Mouse (Mus musculus): ENCODE measurements around the gene Micu2. TPM values are rescaled to one million over a fixed set of nuclear protein-coding genes. Genes with fewer than 3 reads are reported as not detected.

Gene Micu2
- polyA plus RNA-seq, 1 experiment = 46.0 TPM

- Histone ChIP-seq H3K27me3 (replicated peaks) (no peaks in the 10 kb centered on the region), H3K4me3 (replicated peaks) (no peak overlapping the region), H3K36me3 (replicated peaks; ENCODE audit: low read length) (peaks cover 81% of the 10 kb centered on the region), H3K4me1 (peaks cover 56% of the 10 kb centered on the region), H3K9me3 (no peaks in the 10 kb centered on the region)
- TF ChIP-seq GATA1 (IDR thresholded peaks at IDR 0.05; ENCODE audit: borderline replicate concordance, low read length) (no peak), FLI1 (IDR thresholded peaks at IDR 0.05; ENCODE audit: low read length) (no peak)
These were observed 30.2 kb downstream of the Micu2 start for GRCm38 (mm10) chr14:57968873-57969272.

- H3K4me3 ChIP-seq (replicated peaks) = no peak overlapping the region
- no peaks in the 10 kb centered on the region for H3K27me3 ChIP-seq (replicated peaks)
- peaks cover 77% of the 10 kb centered on the region for H3K36me3 ChIP-seq (replicated peaks; ENCODE audit: low read length)
- H3K4me1 ChIP-seq = peaks cover 49% of the 10 kb centered on the region
- TF ChIP-seq GATA1 (IDR thresholded peaks at IDR 0.05; ENCODE audit: borderline replicate concordance, low read length) (no peak), FLI1 (IDR thresholded peaks at IDR 0.05; ENCODE audit: low read length) (no peak)
- no peaks in the 10 kb centered on the region for H3K9me3 ChIP-seq
These were observed 31.8 kb downstream of the Micu2 start for GRCm38 (mm10) chr14:57967080-57967797.

GRCm38 (mm10) chr14:57961861-57962260 is 37.2 kb downstream of the Micu2 start:
- peaks cover 23% of the 10 kb centered on the region for H3K4me1 ChIP-seq
- TF ChIP-seq FLI1 (IDR thresholded peaks at IDR 0.05; ENCODE audit: low read length) (no peak), GATA1 (IDR thresholded peaks at IDR 0.05; ENCODE audit: borderline replicate concordance, low read length) (no peak)
- H3K36me3 ChIP-seq (replicated peaks; ENCODE audit: low read length) = peaks cover 66% of the 10 kb centered on the region
- no peaks in the 10 kb centered on the region for H3K9me3 ChIP-seq
- H3K27me3 ChIP-seq (replicated peaks) = no peaks in the 10 kb centered on the region
- no peak overlapping the region for H3K4me3 ChIP-seq (replicated peaks)

- H3K27me3 ChIP-seq (replicated peaks) = no peaks in the 10 kb centered on the region
- TF ChIP-seq FLI1 (IDR thresholded peaks at IDR 0.05; ENCODE audit: low read length) (no peak), GATA1 (IDR thresholded peaks at IDR 0.05; ENCODE audit: borderline replicate concordance, low read length) (no peak)
- no peaks in the 10 kb centered on the region for H3K9me3 ChIP-seq
- no peak overlapping the region for H3K4me3 ChIP-seq (replicated peaks)
- peaks cover 82% of the 10 kb centered on the region for H3K36me3 ChIP-seq (replicated peaks; ENCODE audit: low read length)
- H3K4me1 ChIP-seq = peaks cover 10% of the 10 kb centered on the region
These were observed 48.0 kb downstream of the Micu2 start for GRCm38 (mm10) chr14:57951089-57951488.

- H3K36me3 ChIP-seq (replicated peaks; ENCODE audit: low read length) = peaks cover 82% of the 10 kb centered on the region
These were observed 53.2 kb downstream of the Micu2 start for GRCm38 (mm10) chr14:57945834-57946233.

GRCm38 (mm10) chr14:57937297-57937696 is 61.8 kb downstream of the Micu2 start:
- H3K9me3 ChIP-seq = no peaks in the 10 kb centered on the region
- TF ChIP-seq FLI1 (IDR thresholded peaks at IDR 0.05; ENCODE audit: low read length) = no peak
- no peak for TF ChIP-seq GATA1 (IDR thresholded peaks at IDR 0.05; ENCODE audit: borderline replicate concordance, low read length)
- peaks cover 59% of the 10 kb centered on the region for H3K4me1 ChIP-seq
- H3K27me3 ChIP-seq (replicated peaks) = no peaks in the 10 kb centered on the region
- H3K4me3 ChIP-seq (replicated peaks) = peak overlapping the region; percentile 50
- peaks cover 78% of the 10 kb centered on the region for H3K36me3 ChIP-seq (replicated peaks; ENCODE audit: low read length)

More at GRCm38 (mm10) chr14:57945834-57946233, 53.2 kb downstream of the Micu2 start:
- H3K4me1 ChIP-seq = peaks cover 26% of the 10 kb centered on the region
- H3K4me3 ChIP-seq (replicated peaks) = no peak overlapping the region
- H3K9me3 ChIP-seq = no peaks in the 10 kb centered on the region
- H3K27me3 ChIP-seq (replicated peaks) = no peaks in the 10 kb centered on the region
- TF ChIP-seq GATA1 (IDR thresholded peaks at IDR 0.05; ENCODE audit: borderline replicate concordance, low read length) = no peak
- no peak for TF ChIP-seq FLI1 (IDR thresholded peaks at IDR 0.05; ENCODE audit: low read length)

- no peak overlapping the region for H3K4me3 ChIP-seq (replicated peaks)
- H3K9me3 ChIP-seq = no peaks in the 10 kb centered on the region
- H3K4me1 ChIP-seq = peaks cover 69% of the 10 kb centered on the region
- TF ChIP-seq GATA1 (IDR thresholded peaks at IDR 0.05; ENCODE audit: borderline replicate concordance, low read length) (no peak), FLI1 (IDR thresholded peaks at IDR 0.05; ENCODE audit: low read length) (no peak)
- no peaks in the 10 kb centered on the region for H3K27me3 ChIP-seq (replicated peaks)
- peaks cover 72% of the 10 kb centered on the region for H3K36me3 ChIP-seq (replicated peaks; ENCODE audit: low read length)
These were observed 64.4 kb downstream of the Micu2 start for GRCm38 (mm10) chr14:57934666-57935065.

- Histone ChIP-seq H3K9me3 (no peaks in the 10 kb centered on the region), H3K27me3 (replicated peaks) (no peaks in the 10 kb centered on the region), H3K4me3 (replicated peaks) (no peak overlapping the region), H3K4me1 (peaks cover 72% of the 10 kb centered on the region), H3K36me3 (replicated peaks; ENCODE audit: low read length) (peaks cover 74% of the 10 kb centered on the region)
- TF ChIP-seq FLI1 (IDR thresholded peaks at IDR 0.05; ENCODE audit: low read length) = no peak
- TF ChIP-seq GATA1 (IDR thresholded peaks at IDR 0.05; ENCODE audit: borderline replicate concordance, low read length) = no peak
These were observed 65.5 kb downstream of the Micu2 start for GRCm38 (mm10) chr14:57933608-57934007.

GRCm38 (mm10) chr14:57932881-57933443 is 66.1 kb downstream of the Micu2 start:
- no peaks in the 10 kb centered on the region for H3K9me3 ChIP-seq
- no peaks in the 10 kb centered on the region for H3K27me3 ChIP-seq (replicated peaks)
- H3K4me1 ChIP-seq = peaks cover 68% of the 10 kb centered on the region
- peak; percentile 88; the same call in 1 of the 3 replicates for TF ChIP-seq GATA1 (IDR thresholded peaks at IDR 0.05; ENCODE audit: borderline replicate concordance, low read length)
- no peak for TF ChIP-seq FLI1 (IDR thresholded peaks at IDR 0.05; ENCODE audit: low read length)
- H3K4me3 ChIP-seq (replicated peaks) = peak overlapping the region; percentile 77
- H3K36me3 ChIP-seq (replicated peaks; ENCODE audit: low read length) = peaks cover 70% of the 10 kb centered on the region

- Histone ChIP-seq H3K9me3 (peaks cover 9% of the 10 kb centered on the region), H3K36me3 (replicated peaks; ENCODE audit: low read length) (peaks cover 93% of the 10 kb centered on the region), H3K4me1 (peaks cover 25% of the 10 kb centered on the region; the same call in 1 of the 2 replicates), H3K27me3 (replicated peaks) (no peaks in the 10 kb centered on the region), H3K4me3 (replicated peaks) (no peak overlapping the region)
- TF ChIP-seq FLI1 (IDR thresholded peaks at IDR 0.05; ENCODE audit: low read length) = no peak
- TF ChIP-seq GATA1 (IDR thresholded peaks at IDR 0.05; ENCODE audit: borderline replicate concordance, low read length) = no peak
These were observed 77.5 kb downstream of the Micu2 start for GRCm38 (mm10) chr14:57921428-57922131.
